ENCODE assay signal across 8 mouse cellular contexts in genomic region chr8:105254966-105255350, GRCm38 (mm10). TPM values are rescaled to one million over a fixed set of nuclear protein-coding genes. Genes with fewer than 3 reads are reported as not detected.
DNase-seq lines count a peak whose midpoint lies in the region; ATAC-seq and TF ChIP-seq lines count a peak whose summit lies in the region.

TSS of gene B3gnt9 (minus strand) at chr8:105255153.

- WGBS in bone marrow, adult 2 months, result 2% methylated on average over 14 of the region's 14 CpGs
- WGBS in hindbrain, embryonic 13.5 days, result 2% methylated on average over 14 of the region's 14 CpGs
- 2% methylated on average over 14 of the region's 14 CpGs for WGBS in midbrain, embryonic 14.5 days
- 1% methylated on average over 14 of the region's 14 CpGs for WGBS in thymus, adult 2 months

- peak within 1 kb of the TSS; percentile 22; the same call in 1 of the 2 replicates for H3K27ac ChIP-seq in bone marrow, adult 2 months (ENCODE audit: control insufficient read depth, insufficient read depth, low read depth, low read length, poor library complexity)
- peak within 1 kb of the TSS; percentile 62 for H3K27ac ChIP-seq in hindbrain, embryonic 13.5 days
- 0 out of 2 replicates have a peak within 1 kb of the TSS, but pooled peaks have one; percentile 14 for H3K27ac ChIP-seq in midbrain, embryonic 14.5 days (replicated peaks; ENCODE audit: low read depth, low read length)
- H3K27ac ChIP-seq in thymus, adult 2 months (ENCODE audit: control insufficient read depth, insufficient read depth, low read length), result peak within 1 kb of the TSS; percentile 13; the same call in 1 of the 2 replicates

- peak; percentile 59 to 77 for DNase-seq in adrenal gland, adult (ENCODE audit: inconsistent age in 2 of 2, low spot score in 1 of 2)
- no peak for DNase-seq in adrenal gland, adult 8-10 months
- DNase-seq in gastrocnemius, adult 18-20 months (ENCODE audit: low spot score), result peak; percentile 79
- peak; percentile 86 for DNase-seq in liver
- no peak for DNase-seq in midbrain, embryonic 14.5 days
- peak; percentile 76 for DNase-seq in thymus, adult 2 months

- peaks cover 57% of the 10 kb centered on the region for H3K27me3 ChIP-seq in hindbrain, embryonic 13.5 days
- peaks cover 38% of the 10 kb centered on the region for H3K27me3 ChIP-seq in midbrain, embryonic 14.5 days (ENCODE audit: control insufficient read depth, insufficient read depth, low read length)
- H3K27me3 ChIP-seq in thymus, adult 2 months (ENCODE audit: control insufficient read depth, insufficient read depth, low read length), result no peaks in the 10 kb centered on the region

- H3K4me1 ChIP-seq in bone marrow, adult 2 months (ENCODE audit: control insufficient read depth, insufficient read depth, low read length), result peaks cover 5% of the 10 kb centered on the region
- peaks cover 37% of the 10 kb centered on the region for H3K4me1 ChIP-seq in hindbrain, embryonic 13.5 days (replicated peaks)
- H3K4me1 ChIP-seq in midbrain, embryonic 14.5 days (ENCODE audit: control insufficient read depth, insufficient read depth, low read length), result peaks cover 19% of the 10 kb centered on the region
- H3K4me1 ChIP-seq in thymus, adult 2 months (replicated peaks; ENCODE audit: control insufficient read depth, insufficient read depth, low read length), result peaks cover 23% of the 10 kb centered on the region

- ATAC-seq in hindbrain, embryonic 13.5 days (ENCODE audit: low FRiP score), result no peak
- 0 out of 2 replicates have a peak, but pooled peaks have one; percentile 3 for ATAC-seq in midbrain, embryonic 14.5 days (ENCODE audit: low FRiP score, low TSS enrichment)

- TF ChIP-seq CTCF in bone marrow, adult 2 months (IDR thresholded peaks at IDR 0.05; ENCODE audit: control insufficient read depth, insufficient read depth, low read length), result no peak
- TF ChIP-seq CTCF in thymus, adult 2 months (IDR thresholded peaks at IDR 0.05; ENCODE audit: borderline replicate concordance, control insufficient read depth, extremely low read depth, insufficient read depth, low read length, poor library complexity), result no peak

- peaks cover 29% of the 10 kb centered on the region for H3K36me3 ChIP-seq in hindbrain, embryonic 13.5 days
- H3K36me3 ChIP-seq in midbrain, embryonic 14.5 days (ENCODE audit: control insufficient read depth, insufficient read depth, low read length), result peaks cover 27% of the 10 kb centered on the region
- H3K36me3 ChIP-seq in thymus, adult 2 months (ENCODE audit: control insufficient read depth, insufficient read depth, low read length), result peaks cover 3% of the 10 kb centered on the region; the same call in 1 of the 2 replicates

- TF ChIP-seq POLR2A in bone marrow, adult 2 months (IDR thresholded peaks at IDR 0.05; ENCODE audit: borderline replicate concordance, control insufficient read depth, low read depth, low read length), result no peak
- 0 out of 2 replicates have a peak, but pooled peaks have one; percentile 19 for TF ChIP-seq POLR2A in thymus, adult 2 months (IDR thresholded peaks at IDR 0.05; ENCODE audit: control insufficient read depth, extremely low read depth, insufficient read depth, low read length, poor library complexity)

- no peaks in the 10 kb centered on the region for H3K9me3 ChIP-seq in hindbrain, embryonic 13.5 days
- no peaks in the 10 kb centered on the region for H3K9me3 ChIP-seq in midbrain, embryonic 14.5 days (ENCODE audit: control insufficient read depth, low read length)

- peak within 1 kb of the TSS; percentile 84 for H3K9ac ChIP-seq in hindbrain, embryonic 13.5 days
- peak within 1 kb of the TSS; percentile 48 for H3K9ac ChIP-seq in midbrain, embryonic 14.5 days (replicated peaks; ENCODE audit: low read length)

- peak within 1 kb of the TSS; percentile 58 for H3K4me3 ChIP-seq in bone marrow, adult 2 months (replicated peaks; ENCODE audit: control insufficient read depth, low read depth, low read length)
- peak within 1 kb of the TSS; percentile 57 for H3K4me3 ChIP-seq in hindbrain, embryonic 13.5 days
- peak within 1 kb of the TSS; percentile 49 for H3K4me3 ChIP-seq in midbrain, embryonic 14.5 days (replicated peaks; ENCODE audit: low read depth, low read length)
- peak within 1 kb of the TSS; percentile 57 for H3K4me3 ChIP-seq in thymus, adult 2 months (ENCODE audit: control insufficient read depth, insufficient read depth, low read length)

- H3K4me2 ChIP-seq in hindbrain, embryonic 13.5 days, result peak within 1 kb of the TSS; percentile 93
- H3K4me2 ChIP-seq in midbrain, embryonic 14.5 days (ENCODE audit: low read length), result peak within 1 kb of the TSS; percentile 99

RNA-seq across cellular contexts. Expression of gene B3gnt9, which starts in this region (rescaled TPM):
- 1 to 10 TPM; 3.5 to 5.9 (median 4.6) TPM for total RNA-seq in adrenal gland, adult 8-10 months (2022)
- polyA plus RNA-seq in bone marrow, adult 2 months (2011; ENCODE audit: insufficient read depth, insufficient read length, low replicate concordance, missing spikeins), result 0.82 TPM in 1 of 2 replicates, not detected in the other
- total RNA-seq in gastrocnemius, adult 18-20 months (2021), result 1 to 10 TPM; 1.3 to 1.9 TPM
- polyA plus RNA-seq in hindbrain, embryonic 13.5 days (2015; fragmentation: Nextera tagmentation; extraction: Ambion mirVana), result 6.2 and 6.7 TPM in 2 replicates
- polyA plus RNA-seq in midbrain, embryonic 14.5 days (2014; fragmentation: Nextera tagmentation; extraction: Ambion mirVana), result 3.2 and 5.6 TPM in 2 replicates
- polyA plus RNA-seq in thymus, adult 2 months (2012; rRNA removed), result 11.6 and 13.1 TPM in 2 replicates

Comparison
In these comparisons a context has a peak if more than half of its experiments do, and no peak if none do; other contexts are left out.
1. DNase-seq: peak in adrenal gland, adult (2 of 2), gastrocnemius, adult 18-20 months (single experiment), liver (single experiment) and thymus, adult 2 months (single experiment); none in adrenal gland, adult 8-10 months (single experiment) and midbrain, embryonic 14.5 days (single experiment).
2. Peak in every context shown above with its lines, with median percentiles within 50 percentile points of each other: H3K27ac ChIP-seq and H3K4me3 ChIP-seq.